Mouse (Mus musculus): ENCODE results near the gene Vmn1r121.
"Not testable (repeated sequence)": the region's sequence is repeated elsewhere in the genome, so short reads cannot be mapped to it uniquely, and the experiment has no call there.

The Vmn1r121 gene

GRCm38 (mm10) chr7:21098413-21098812, at the start of gene Vmn1r121:
Vmn1r121 (minus strand) TSS chr7:21098513.
- H3K4me1 ChIP-seq (replicated peaks; ENCODE audit: low read depth, low read length); H3K27me3 ChIP-seq (ENCODE audit: insufficient read depth, low read length); H3K36me3 ChIP-seq (ENCODE audit: insufficient read depth, low read length); H3K4me3 ChIP-seq (replicated peaks; ENCODE audit: low read length); H3K9me3 ChIP-seq (ENCODE audit: low read length): not testable (repeated sequence)

GRCm38 (mm10) chr7:21134028-21134427, 35.7 kb upstream of the Vmn1r121 start, which contains the start of gene Vmn1r122:
Vmn1r122 (minus strand) TSS chr7:21134128.
- not testable (repeated sequence) for H3K4me3 ChIP-seq (replicated peaks; ENCODE audit: low read length); H3K4me1 ChIP-seq (replicated peaks; ENCODE audit: low read depth, low read length); H3K27me3 ChIP-seq (ENCODE audit: insufficient read depth, low read length); H3K36me3 ChIP-seq (ENCODE audit: insufficient read depth, low read length); H3K9me3 ChIP-seq (ENCODE audit: low read length)

GRCm38 (mm10) chr7:21053684-21054083, 44.6 kb downstream of the Vmn1r121 start, which contains the start of gene Vmn1r120:
Vmn1r120 (minus strand) TSS chr7:21053784.
- not testable (repeated sequence) for H3K9me3 ChIP-seq (ENCODE audit: low read length); H3K27me3 ChIP-seq (ENCODE audit: insufficient read depth, low read length); H3K4me3 ChIP-seq (replicated peaks; ENCODE audit: low read length); H3K4me1 ChIP-seq (replicated peaks; ENCODE audit: low read depth, low read length); H3K36me3 ChIP-seq (ENCODE audit: insufficient read depth, low read length)
